Mouse (Mus musculus): ENCODE measurements around the gene Nek7. TPM values are rescaled to one million over a fixed set of nuclear protein-coding genes. Genes with fewer than 3 reads are reported as not detected.

Gene Nek7
- polyA plus RNA-seq, 1 experiment = 21.5 TPM

- no peak for DNase-seq
- TF ChIP-seq POLR2A (IDR thresholded peaks at IDR 0.05; ENCODE audit: borderline replicate concordance, insufficient read depth, low read length) (no peak), CTCF (IDR thresholded peaks at IDR 0.05; ENCODE audit: borderline replicate concordance, insufficient read depth, low read depth, low read length) (no peak)
- no peak overlapping the region for H3K27ac ChIP-seq (ENCODE audit: insufficient read depth, low read length)
- WGBS = 79% methylated on average over 3 of the region's 3 CpGs
- H3K4me1 ChIP-seq (ENCODE audit: control insufficient read depth, insufficient read depth, low read length) = no peaks in the 10 kb centered on the region
- no peaks in the 10 kb centered on the region for H3K27me3 ChIP-seq (ENCODE audit: control insufficient read depth, insufficient read depth, low read length)
- no peak overlapping the region for H3K4me3 ChIP-seq (replicated peaks; ENCODE audit: insufficient read depth, low read depth, low read length)
These were observed 158.5 kb downstream of the Nek7 start for GRCm38 (mm10) chr1:138461425-138461824.

DNA sequence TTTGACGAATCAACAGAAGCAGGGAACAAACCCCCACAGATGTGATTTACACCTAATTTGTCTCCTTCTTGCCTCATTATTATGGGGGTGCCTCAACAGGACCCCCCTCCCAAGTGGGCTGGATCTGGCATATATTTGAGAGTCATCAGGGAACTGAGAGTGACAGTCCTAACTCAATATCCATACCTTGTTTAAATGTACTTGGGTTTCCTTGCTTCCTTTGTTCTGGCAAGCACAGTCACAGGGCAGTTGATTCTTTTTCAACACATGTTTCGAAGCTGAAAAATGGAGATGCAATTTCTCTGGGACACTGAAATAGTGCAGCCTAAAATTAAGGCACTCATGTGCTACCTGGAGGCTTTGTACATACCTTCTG, 170.5 kb downstream of the Nek7 start:
- no peak for TF ChIP-seq CTCF (IDR thresholded peaks at IDR 0.05; ENCODE audit: borderline replicate concordance, insufficient read depth, low read depth, low read length)
- TF ChIP-seq POLR2A (IDR thresholded peaks at IDR 0.05; ENCODE audit: borderline replicate concordance, insufficient read depth, low read length) = no peak
- no peak for DNase-seq
- 84% methylated on average over 2 of the region's 2 CpGs for WGBS
- no peaks in the 10 kb centered on the region for H3K27me3 ChIP-seq (ENCODE audit: control insufficient read depth, insufficient read depth, low read length)
- H3K27ac ChIP-seq (ENCODE audit: insufficient read depth, low read length) = no peak overlapping the region
- H3K4me3 ChIP-seq (replicated peaks; ENCODE audit: insufficient read depth, low read depth, low read length) = no peak overlapping the region
- H3K4me1 ChIP-seq (ENCODE audit: control insufficient read depth, insufficient read depth, low read length) = no peaks in the 10 kb centered on the region

- no peak overlapping the region for H3K27ac ChIP-seq (ENCODE audit: insufficient read depth, low read length)
- WGBS = 64% methylated on average over 15 of the region's 15 CpGs
- no peak overlapping the region for H3K4me3 ChIP-seq (replicated peaks; ENCODE audit: insufficient read depth, low read depth, low read length)
- DNase-seq = no peak
- no peaks in the 10 kb centered on the region for H3K27me3 ChIP-seq (ENCODE audit: control insufficient read depth, insufficient read depth, low read length)
- TF ChIP-seq CTCF (IDR thresholded peaks at IDR 0.05; ENCODE audit: borderline replicate concordance, insufficient read depth, low read depth, low read length) (no peak), POLR2A (IDR thresholded peaks at IDR 0.05; ENCODE audit: borderline replicate concordance, insufficient read depth, low read length) (no peak)
- no peaks in the 10 kb centered on the region for H3K4me1 ChIP-seq (ENCODE audit: control insufficient read depth, insufficient read depth, low read length)
These were observed 171.1 kb downstream of the Nek7 start for GRCm38 (mm10) chr1:138448635-138449475.

DNA sequence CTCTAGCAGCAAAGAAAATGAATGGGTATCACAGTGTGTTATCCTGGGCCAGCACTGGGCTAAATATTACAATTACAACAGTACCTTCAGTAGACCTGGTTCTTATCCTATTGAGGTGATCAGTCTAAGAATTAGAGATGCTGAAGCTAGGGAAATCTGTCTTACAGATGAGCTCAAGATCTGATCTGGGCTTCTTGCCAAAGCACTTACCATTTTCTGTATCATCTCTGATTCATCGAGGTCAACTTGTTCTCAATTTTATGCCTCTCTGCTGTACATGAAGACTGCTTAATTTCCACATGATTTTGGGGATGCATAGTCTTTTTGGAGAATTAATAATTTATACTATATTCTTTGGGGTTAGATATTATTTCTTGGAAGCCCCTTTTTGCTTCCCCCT, 173.1 kb downstream of the Nek7 start:
- H3K27me3 ChIP-seq (ENCODE audit: control insufficient read depth, insufficient read depth, low read length) = no peaks in the 10 kb centered on the region
- no peaks in the 10 kb centered on the region for H3K4me1 ChIP-seq (ENCODE audit: control insufficient read depth, insufficient read depth, low read length)
- WGBS = 27% methylated on average over 1 of the region's 1 CpGs
- no peak overlapping the region for H3K27ac ChIP-seq (ENCODE audit: insufficient read depth, low read length)
- TF ChIP-seq CTCF (IDR thresholded peaks at IDR 0.05; ENCODE audit: borderline replicate concordance, insufficient read depth, low read depth, low read length) = no peak
- TF ChIP-seq POLR2A (IDR thresholded peaks at IDR 0.05; ENCODE audit: borderline replicate concordance, insufficient read depth, low read length) = no peak
- H3K4me3 ChIP-seq (replicated peaks; ENCODE audit: insufficient read depth, low read depth, low read length) = no peak overlapping the region
- DNase-seq = peak in 1 of 2 experiments; percentile 2

Other genes with a start within 250 kb of the Nek7 start
- 2.9 and 4.2 TPM in 2 replicates for gene Lhx9, start 228.4 kb upstream of the Nek7 start, polyA plus RNA-seq (2012; rRNA removed)
- gene 2310009B15Rik, start 236.7 kb upstream of the Nek7 start, polyA plus RNA-seq (2012; rRNA removed) = 23.5 and 26.4 TPM in 2 replicates